Mouse (Mus musculus) embryonic facial prominence, embryonic 10.5 days (tissue): ENCODE data around the gene Zfyve1. TPM values are rescaled to one million over a fixed set of nuclear protein-coding genes. Genes with fewer than 3 reads are reported as not detected.
A peak's percentile ranks its signal among the peaks of the same experiment; 100 is the strongest.
"Not testable (repeated sequence)": the region's sequence is repeated elsewhere in the genome, so short reads cannot be mapped to it uniquely, and the experiment has no call there.

ENCODE experiments used
- DNase-seq: peaks from one replicate; pipeline ENCODE4 v3.0.0-alpha.2; 2017; ENCODE audit warnings: low spot score
- H3K27ac ChIP-seq: fragments of 300-500 bp; sonication (generic); replicated peaks from 2 replicates; pipeline ENCODE4 v1.5.1; 2016; ENCODE audit warnings: mild to moderate bottlenecking
- H3K27me3 ChIP-seq: fragments of 300-500 bp; sonication (generic); replicated peaks from 2 replicates; pipeline ENCODE4 v1.6.1; 2016; ENCODE audit warnings: low read depth, mild to moderate bottlenecking; ENCODE audit not compliant: poor library complexity, severe bottlenecking
- H3K36me3 ChIP-seq: fragments of 300-500 bp; sonication (generic); replicated peaks from 2 replicates; pipeline ENCODE4 v1.6.1; 2016; ENCODE audit warnings: mild to moderate bottlenecking, moderate library complexity
- H3K4me1 ChIP-seq: fragments of 300-500 bp; sonication (generic); 2 replicates; pipeline ENCODE4 v1.6.1; 2016
- H3K4me3 ChIP-seq: fragments of 300-500 bp; sonication (generic); 2 replicates; pipeline ENCODE4 v1.5.1; 2016; ENCODE audit warnings: mild to moderate bottlenecking, moderate library complexity
- H3K9me3 ChIP-seq: fragments of 300-500 bp; sonication (generic); 2 replicates; pipeline ENCODE4 v1.6.1; 2016; ENCODE audit warnings: mild to moderate bottlenecking
- WGBS: fragments of 180-500 bp; shearing (Covaris S2); methylation state at CpG from one replicate; pipeline ENCODE4 v1.1.7; 2016; 5-methylcytosine and 5-hydroxymethylcytosine counted together
- polyA plus RNA-seq: library from polyadenylated mRNA; unstranded; fragments of >200 nt; fragmentation: Nextera tagmentation; extraction: Ambion mirVana; gene quantifications from 2 replicates; pipeline ENCODE4 v1.2.1, GENCODE M21; 2016

The Zfyve1 gene
- 21.8 and 24.8 TPM in 2 replicates for polyA plus RNA-seq

DNA sequence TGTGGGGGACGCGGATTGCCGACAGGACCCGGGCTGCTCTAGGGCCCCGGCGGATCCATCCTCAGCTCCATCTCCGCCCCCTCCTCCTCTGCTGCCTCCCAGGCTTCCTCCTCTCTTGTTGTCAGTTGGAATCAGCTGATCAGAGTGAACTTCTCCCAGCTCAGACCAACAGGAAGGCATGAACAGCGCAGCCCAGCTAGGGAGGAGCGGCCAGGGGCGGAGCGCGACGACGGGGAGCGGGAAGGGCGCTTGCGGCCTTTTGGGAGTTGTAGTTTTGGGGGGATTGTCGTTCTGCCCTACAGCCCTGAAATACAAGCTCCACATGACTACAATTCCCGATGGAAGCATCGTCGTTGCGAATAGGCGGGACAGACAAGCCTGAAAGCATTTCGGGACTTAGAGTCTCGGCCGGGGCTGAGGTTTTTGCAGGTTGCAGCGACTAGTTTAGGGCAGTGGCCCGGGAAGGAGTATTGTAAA is at the start of gene Zfyve1:
Gene Zfyve1, minus strand, starts transcription at position 198 of the 477 bp plus-strand sequence.
- Histone ChIP-seq H3K9me3 (no peaks in the 10 kb centered on the region), H3K4me3 (peak within 1 kb of the TSS; percentile 96), H3K27me3 (no peaks in the 10 kb centered on the region), H3K36me3 (peaks cover 30% of the 10 kb centered on the region), H3K27ac (peak within 1 kb of the TSS; percentile 97), H3K4me1 (peaks cover 20% of the 10 kb centered on the region)
- DNase-seq: peak; percentile 96
- under 1% methylated on average over 28 of the region's 28 CpGs for WGBS

DNA sequence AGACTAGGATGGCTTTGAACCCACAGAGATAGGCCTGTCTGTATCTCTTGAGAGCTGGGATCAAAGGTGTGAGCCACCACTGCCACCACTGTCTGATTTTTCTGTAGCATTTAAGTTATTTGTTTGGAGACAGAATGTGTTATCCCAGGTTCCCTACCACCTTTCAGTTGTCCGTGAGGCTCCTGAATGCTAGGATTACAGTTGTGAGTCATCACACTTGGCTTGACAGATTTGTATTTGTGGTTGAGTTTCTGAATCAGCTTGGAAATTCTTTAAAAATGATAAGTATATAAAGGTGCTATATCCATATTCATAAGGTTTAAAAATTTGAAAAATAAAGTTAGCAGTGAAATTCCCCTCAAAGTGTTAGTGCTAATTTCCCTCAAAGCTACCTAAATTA is 46.1 kb upstream of the Zfyve1 start:
- WGBS: 87% methylated on average over 1 of the region's 1 CpGs
- H3K27me3 ChIP-seq: no peaks in the 10 kb centered on the region
- peaks cover 93% of the 10 kb centered on the region for H3K36me3 ChIP-seq
- H3K4me3 ChIP-seq: no peak overlapping the region
- H3K27ac ChIP-seq: no peak overlapping the region
- no peaks in the 10 kb centered on the region for H3K4me1 ChIP-seq
- no peak for DNase-seq
- H3K9me3 ChIP-seq: no peaks in the 10 kb centered on the region

DNA sequence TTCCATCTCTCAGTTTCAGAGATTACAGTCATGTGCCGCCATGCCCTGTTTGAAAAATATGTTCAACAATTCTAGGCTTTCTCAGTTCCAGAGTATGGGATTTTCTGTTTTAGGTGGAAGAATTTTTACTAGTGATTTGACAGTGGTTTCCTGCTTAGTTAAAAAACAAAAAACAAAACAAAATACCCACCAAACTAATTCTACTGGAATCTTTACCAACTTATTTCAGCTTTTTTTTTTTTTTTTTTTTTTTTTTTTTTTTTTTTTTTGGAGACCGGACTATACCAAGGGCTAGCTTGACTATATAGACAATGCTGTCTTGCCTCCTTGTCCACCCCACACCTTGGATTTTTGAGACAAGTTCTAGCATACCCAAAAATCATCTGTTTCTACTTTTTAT is 44.2 kb upstream of the Zfyve1 start:
- Histone ChIP-seq H3K27me3 (no peaks in the 10 kb centered on the region), H3K9me3 (no peaks in the 10 kb centered on the region), H3K4me3 (no peak overlapping the region), H3K27ac (no peak overlapping the region), H3K4me1 (no peaks in the 10 kb centered on the region), H3K36me3 (peaks cover 93% of the 10 kb centered on the region)
- WGBS: 91% methylated on average over 2 of the region's 2 CpGs
- no peak for DNase-seq

DNA sequence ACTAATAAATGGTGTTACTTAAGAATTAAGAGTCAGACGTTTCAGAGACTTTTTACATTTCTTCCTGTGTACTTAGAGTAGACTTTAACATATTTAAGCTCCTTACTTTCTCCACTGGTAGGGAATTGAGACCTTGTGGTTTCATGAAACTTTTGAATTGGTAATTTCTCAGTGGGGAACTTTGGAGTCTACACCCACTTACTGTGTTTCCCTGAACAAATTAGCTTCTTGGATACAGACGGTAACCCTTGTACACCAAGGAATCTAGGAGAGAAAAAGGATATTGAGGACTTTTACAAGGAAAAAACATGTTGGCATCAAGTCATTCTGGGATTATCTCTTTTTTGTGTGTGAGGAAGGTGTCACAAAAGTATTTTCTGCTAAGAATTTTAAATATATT is 36.8 kb upstream of the Zfyve1 start:
- Histone ChIP-seq H3K4me1 (peaks cover 11% of the 10 kb centered on the region; the same call in 1 of the 2 replicates), H3K4me3 (peak overlapping the region; percentile 86), H3K27ac (no peak overlapping the region), H3K9me3 (no peaks in the 10 kb centered on the region), H3K27me3 (no peaks in the 10 kb centered on the region), H3K36me3 (peaks cover 46% of the 10 kb centered on the region)
- DNase-seq: no peak
- WGBS: 62% methylated on average over 2 of the region's 2 CpGs

DNA sequence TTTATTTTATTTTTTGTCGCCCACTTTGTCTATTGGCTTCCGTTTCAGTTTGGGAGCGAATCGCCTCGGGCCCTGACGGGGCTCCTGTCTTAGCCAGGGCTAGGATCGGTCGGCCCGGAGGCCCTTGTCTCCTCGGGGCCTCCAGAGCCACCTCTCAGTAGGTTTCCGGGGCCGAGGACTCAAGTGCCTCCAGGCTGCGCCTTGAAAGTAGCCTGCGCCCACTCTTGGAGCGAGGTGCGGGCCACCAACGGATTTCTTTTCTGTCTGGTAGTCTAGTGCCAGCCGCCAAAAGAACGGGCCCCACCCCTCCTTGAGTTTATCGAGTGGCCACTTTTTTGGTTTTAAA is 35.6 kb upstream of the Zfyve1 start:
- H3K36me3 ChIP-seq: peaks cover 36% of the 10 kb centered on the region
- no peaks in the 10 kb centered on the region for H3K27me3 ChIP-seq
- peak overlapping the region; percentile 86 for H3K4me3 ChIP-seq
- no peak for DNase-seq
- WGBS: under 1% methylated on average over 20 of the region's 20 CpGs
- H3K27ac ChIP-seq: peak overlapping the region; percentile 96
- peaks cover 11% of the 10 kb centered on the region; the same call in 1 of the 2 replicates for H3K4me1 ChIP-seq
- H3K9me3 ChIP-seq: no peaks in the 10 kb centered on the region

DNA sequence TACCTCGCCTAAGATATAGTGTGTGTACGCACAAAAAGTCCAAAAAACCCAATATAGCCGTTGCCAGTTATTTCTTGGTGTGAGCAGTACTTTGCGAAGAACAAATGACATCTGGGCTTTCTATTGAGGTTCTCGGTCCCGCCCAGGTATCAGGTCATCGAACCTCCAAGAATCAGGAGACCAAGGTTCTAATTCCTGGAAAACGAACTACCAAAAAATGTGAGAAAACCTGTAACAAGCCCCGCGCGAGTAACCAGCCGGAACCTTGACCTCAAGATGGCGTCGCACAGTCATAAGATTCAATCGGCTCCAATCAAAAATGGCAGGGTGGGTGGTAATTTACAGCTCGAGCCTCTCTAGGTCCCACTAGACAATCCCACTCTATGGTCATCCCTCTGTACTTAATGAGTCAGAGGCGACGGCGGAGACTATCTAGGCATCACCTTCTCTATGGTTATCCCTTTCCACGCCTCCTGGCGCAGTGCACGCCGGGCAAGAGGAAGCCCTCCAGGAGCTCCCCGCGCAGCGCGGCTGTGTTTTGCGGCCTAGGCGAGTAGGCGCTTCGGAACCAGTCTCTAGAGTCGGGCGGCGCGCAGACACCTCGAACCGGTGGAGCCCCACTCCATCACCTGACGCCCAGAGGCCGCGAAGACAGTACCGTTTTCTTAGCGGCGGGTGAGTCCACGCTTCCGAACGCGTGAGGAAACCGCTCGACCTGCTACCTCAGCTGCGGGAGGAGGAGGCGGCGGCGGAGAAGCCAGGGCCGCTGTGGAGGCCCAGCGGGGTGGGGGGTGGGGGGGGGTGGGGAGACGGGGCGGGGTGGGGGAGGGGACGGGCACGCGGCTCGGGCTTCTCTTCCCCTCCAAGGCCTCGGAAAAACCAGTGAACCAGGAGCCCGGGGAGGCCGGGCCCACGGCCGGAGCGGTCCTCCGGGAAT is 35.0 kb upstream of the Zfyve1 start:
- WGBS: under 1% methylated on average over 68 of the region's 68 CpGs
- peaks cover 11% of the 10 kb centered on the region; the same call in 1 of the 2 replicates for H3K4me1 ChIP-seq
- peak overlapping the region; percentile 86 for H3K4me3 ChIP-seq
- H3K27me3 ChIP-seq: no peaks in the 10 kb centered on the region
- peak; percentile 95 for DNase-seq
- peaks cover 29% of the 10 kb centered on the region for H3K36me3 ChIP-seq
- no peaks in the 10 kb centered on the region for H3K9me3 ChIP-seq
- H3K27ac ChIP-seq: peak overlapping the region; percentile 96

DNA sequence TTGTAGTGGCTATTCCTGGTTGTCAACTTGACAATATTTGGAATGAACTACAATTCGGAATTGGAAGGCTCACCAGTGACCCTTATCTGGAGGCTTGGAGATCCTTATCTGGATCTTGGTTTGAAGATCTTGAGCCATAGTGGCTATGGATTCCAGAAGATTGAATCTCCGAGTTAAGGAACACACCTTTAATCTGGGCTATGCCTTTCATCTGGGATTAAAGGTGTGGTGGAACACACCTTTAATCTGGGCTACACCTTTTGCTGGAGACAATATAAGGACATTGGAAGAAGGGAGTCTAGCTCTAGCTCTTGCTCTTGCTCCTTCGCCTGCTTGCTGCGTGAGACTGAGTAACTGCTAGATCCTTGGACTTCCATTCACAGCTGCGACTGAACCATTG is 33.9 kb upstream of the Zfyve1 start, which contains the start of gene Rbm25:
Gene Rbm25, plus strand, starts transcription at position 301 of the 400 bp plus-strand sequence.
- Histone ChIP-seq H3K36me3 (peaks cover 19% of the 10 kb centered on the region), H3K4me3 (peak within 1 kb of the TSS; percentile 86), H3K4me1 (peaks cover 11% of the 10 kb centered on the region; the same call in 1 of the 2 replicates), H3K27ac (peak within 1 kb of the TSS; percentile 96)
- DNase-seq, H3K9me3 ChIP-seq, H3K27me3 ChIP-seq: not testable (repeated sequence)
- no CpG with 5 or more reads among the region's 5 CpGs for WGBS

DNA sequence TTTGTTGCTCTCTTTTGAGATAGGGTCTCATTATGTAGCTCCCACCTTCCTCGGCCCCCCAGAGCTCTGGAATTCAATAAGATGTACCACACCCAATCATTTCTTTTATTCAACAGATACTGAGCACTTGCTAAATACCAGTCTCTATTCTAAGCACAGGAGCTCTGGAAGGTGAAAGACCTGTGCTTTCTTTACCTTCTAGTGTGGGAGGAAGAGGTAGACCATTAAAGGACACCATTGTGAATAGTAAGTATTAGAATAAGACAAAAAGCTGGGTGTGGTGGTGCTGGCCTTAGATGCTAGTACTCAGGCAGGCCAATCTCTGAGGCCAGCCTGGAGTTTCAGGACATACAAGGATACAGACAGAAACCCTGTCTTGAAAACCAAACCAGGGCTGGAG is 27.3 kb upstream of the Zfyve1 start:
- no peaks in the 10 kb centered on the region for H3K36me3 ChIP-seq
- no peak for DNase-seq

DNA sequence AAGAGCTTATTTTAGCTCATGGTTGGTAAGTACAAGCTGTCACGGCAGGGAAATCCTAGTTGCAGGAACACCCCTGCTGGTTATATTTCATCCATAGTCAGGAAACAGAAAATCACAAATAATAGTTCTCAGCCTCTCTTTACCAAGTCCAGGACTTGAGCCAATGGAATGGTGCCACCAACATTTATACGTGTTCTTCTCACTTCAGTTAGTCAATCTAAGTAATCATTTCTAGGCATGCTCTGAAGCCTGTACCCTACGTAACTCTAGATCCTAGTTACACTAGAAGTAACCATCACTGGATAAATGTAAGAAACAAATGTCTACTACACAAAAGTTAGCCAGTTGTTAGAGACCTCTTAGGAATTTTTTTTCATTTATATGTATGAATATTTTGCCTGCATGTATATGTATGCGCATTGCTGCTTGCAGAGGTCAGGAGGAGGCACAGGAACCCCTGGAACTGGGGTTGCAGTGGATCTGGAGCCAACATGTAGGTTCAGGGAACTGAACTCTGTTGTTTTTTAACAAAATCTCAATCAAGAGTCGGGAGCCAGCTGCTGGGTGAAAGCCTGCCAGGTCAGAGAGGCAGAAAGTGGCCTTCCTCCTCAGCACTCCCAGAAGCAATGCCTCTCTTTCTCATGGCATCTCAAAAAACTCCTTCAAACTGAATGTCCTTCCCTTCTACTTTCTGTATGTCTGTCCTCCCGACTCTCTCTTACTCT is 25.2 kb upstream of the Zfyve1 start:
- WGBS: 87% methylated on average over 6 of the region's 6 CpGs
- Histone ChIP-seq H3K27me3 (no peaks in the 10 kb centered on the region), H3K4me3 (no peak overlapping the region), H3K27ac (no peak overlapping the region), H3K36me3 (no peaks in the 10 kb centered on the region), H3K4me1 (no peaks in the 10 kb centered on the region), H3K9me3 (no peaks in the 10 kb centered on the region)
- DNase-seq: no peak

More for the DNA sequence above, 27.3 kb upstream of the Zfyve1 start:
- Histone ChIP-seq H3K9me3 (no peaks in the 10 kb centered on the region), H3K27me3 (no peaks in the 10 kb centered on the region), H3K4me3 (no peak overlapping the region), H3K4me1 (no peaks in the 10 kb centered on the region), H3K27ac (no peak overlapping the region)
- 89% methylated on average over 1 of the region's 1 CpGs for WGBS

DNA sequence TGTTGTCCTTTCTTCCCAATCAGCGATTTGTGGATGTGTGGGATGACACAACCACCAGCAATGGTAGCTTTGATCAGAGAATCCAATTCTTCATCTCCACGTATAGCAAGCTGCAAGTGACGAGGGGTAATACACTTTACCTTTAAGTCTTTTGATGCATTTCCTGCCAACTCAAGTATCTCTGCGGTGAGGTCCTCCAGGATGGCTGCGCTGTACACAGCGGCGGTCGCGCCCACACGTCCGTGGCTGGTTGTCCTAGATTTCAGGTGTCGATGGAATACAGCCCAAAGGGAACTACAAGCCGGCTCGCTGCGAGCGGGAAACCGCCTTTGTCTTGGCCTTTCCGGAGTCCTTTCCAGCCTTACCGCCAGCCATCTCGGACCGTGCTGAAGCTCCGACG is 23.7 kb upstream of the Zfyve1 start:
- not testable (repeated sequence) for DNase-seq, H3K4me3 ChIP-seq, H3K9me3 ChIP-seq, H3K27ac ChIP-seq, H3K27me3 ChIP-seq, H3K36me3 ChIP-seq, H3K4me1 ChIP-seq
- WGBS: 64% methylated on average over 23 of the region's 23 CpGs

DNA sequence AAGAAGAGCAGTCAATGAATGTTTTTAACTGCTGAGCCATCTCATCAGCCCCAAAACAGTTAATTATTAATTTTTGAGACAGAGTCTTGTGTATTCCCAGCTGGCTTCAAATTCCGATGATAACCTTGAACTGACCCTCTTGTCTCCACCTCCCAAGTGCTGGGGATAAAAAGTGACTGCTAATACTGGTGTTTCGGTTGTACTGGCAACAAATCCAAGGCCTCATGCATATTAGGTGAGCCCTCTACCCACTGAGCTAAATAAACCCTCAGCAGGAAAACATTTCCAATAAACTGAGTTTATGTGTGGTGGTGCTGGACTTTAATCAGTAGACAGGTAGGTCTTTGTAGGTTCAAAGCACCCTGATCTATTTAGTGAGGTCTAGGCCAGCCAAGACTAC is 22.0 kb upstream of the Zfyve1 start:
- Histone ChIP-seq H3K9me3 (no peaks in the 10 kb centered on the region), H3K4me1 (no peaks in the 10 kb centered on the region), H3K27me3 (no peaks in the 10 kb centered on the region), H3K4me3 (no peak overlapping the region), H3K27ac (no peak overlapping the region), H3K36me3 (no peaks in the 10 kb centered on the region)
- DNase-seq: no peak
- WGBS: 86% methylated on average over 2 of the region's 2 CpGs

DNA sequence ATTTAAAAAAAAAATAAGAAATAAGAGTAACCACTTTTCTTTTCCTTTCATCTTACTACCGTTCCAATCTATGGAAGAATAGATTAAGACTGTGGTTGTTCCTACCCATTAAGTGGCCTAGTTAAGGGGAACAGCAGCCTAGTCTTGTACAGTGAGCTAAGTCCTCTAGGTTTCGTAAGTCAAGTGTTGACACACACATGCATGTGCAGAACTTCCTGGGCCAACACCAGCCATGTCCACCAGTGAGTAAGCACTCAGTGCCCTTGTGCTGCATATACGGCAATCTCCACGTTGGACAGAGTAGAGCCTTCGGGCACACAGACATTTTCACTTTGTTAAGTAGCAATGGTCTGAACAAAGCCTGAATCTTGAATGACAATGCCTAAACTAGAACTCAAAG is 20.2 kb upstream of the Zfyve1 start:
- H3K36me3 ChIP-seq: no peaks in the 10 kb centered on the region
- H3K4me1 ChIP-seq: no peaks in the 10 kb centered on the region
- no peaks in the 10 kb centered on the region for H3K9me3 ChIP-seq
- H3K27ac ChIP-seq: no peak overlapping the region
- no peak overlapping the region for H3K4me3 ChIP-seq
- DNase-seq: no peak
- WGBS: 93% methylated on average over 5 of the region's 5 CpGs
- no peaks in the 10 kb centered on the region for H3K27me3 ChIP-seq
